Comparison of ENCODE assay signal across 18 mouse cellular contexts in the genomic region with DNA sequence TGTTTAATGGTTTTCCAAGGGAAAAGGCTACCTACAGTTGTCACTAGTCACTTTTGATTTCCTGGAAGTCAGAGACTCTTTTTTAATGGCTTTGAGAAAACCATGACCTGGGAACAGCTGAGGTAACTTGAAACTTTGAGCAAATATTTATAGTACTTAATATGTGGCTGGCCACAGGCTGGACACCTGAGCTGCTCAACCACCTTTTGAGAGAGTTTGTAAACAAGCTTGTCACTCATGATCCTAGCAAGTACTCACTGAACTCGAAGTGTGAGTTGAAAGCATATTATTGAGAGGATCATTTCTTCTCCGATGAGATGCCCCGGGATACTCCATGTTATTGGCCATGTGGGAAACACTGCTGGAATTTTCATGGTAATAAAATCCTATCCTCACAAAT.
DNase-seq lines count a peak whose midpoint lies in the region; ATAC-seq and TF ChIP-seq lines count a peak whose summit lies in the region.
"Had no signal": no experiment of that assay in that cellular context is flagged by ENCODE, and none has a peak within 500 bp of the region (broad histone marks: within the 10 kb centered on the region; RNA-seq: fewer than 3 reads in every experiment).

No protein-coding gene starts in this region.

- TF ChIP-seq CTCF in liver, adult 2 months (IDR thresholded peaks at IDR 0.05; ENCODE audit: low read depth, low read length): no peak
- no peak for TF ChIP-seq CTCF in lung, postnatal 0 days (IDR thresholded peaks at IDR 0.05)

- H3K27ac ChIP-seq in liver, adult 2 months (replicated peaks; ENCODE audit: insufficient read depth, low read depth, low read length): no peak overlapping the region
- no peak overlapping the region for H3K27ac ChIP-seq in liver, embryonic 11.5 days (ENCODE audit: low read depth, low read length)
- no peak overlapping the region for H3K27ac ChIP-seq in lung, postnatal 0 days (ENCODE audit: low read length)
- no peak overlapping the region for H3K27ac ChIP-seq in midbrain, embryonic 10.5 days (replicated peaks)
- H3K27ac ChIP-seq: forebrain, embryonic 13.5 days; heart, embryonic 10.5 days; hindbrain, embryonic 13.5 days; hindbrain, postnatal 0 days had no signal

- no peak for ATAC-seq in liver, embryonic 11.5 days (replicated peaks; ENCODE audit: low FRiP score)
- peak; percentile 37; the same call in 1 of the 2 replicates for ATAC-seq in lung, postnatal 0 days
- ATAC-seq: forebrain, embryonic 13.5 days; forebrain, postnatal 0 days; hindbrain, postnatal 0 days had no signal

- no peak overlapping the region for H3K4me2 ChIP-seq in liver, embryonic 11.5 days
- H3K4me2 ChIP-seq in lung, postnatal 0 days (replicated peaks; ENCODE audit: low read depth, low read length): no peak overlapping the region
- H3K4me2 ChIP-seq: forebrain, embryonic 13.5 days; hindbrain, embryonic 13.5 days had no signal

- DNase-seq in gastrocnemius, adult 18-20 months (ENCODE audit: low spot score): peak; percentile 57
- no peak for DNase-seq in gastrocnemius, postnatal 10 days
- DNase-seq in liver, adult 2 months (ENCODE audit: extremely low read depth, low read depth, low spot score): peak; percentile 47
- no peak for DNase-seq in liver, embryonic 11.5 days (ENCODE audit: low spot score)
- peak; percentile 58 for DNase-seq in lung, postnatal 0 days (ENCODE audit: low spot score)
- no peak for DNase-seq in lung, postnatal 10 days
- no peak for DNase-seq in midbrain, embryonic 10.5 days (ENCODE audit: low spot score)
- DNase-seq: adrenal gland, postnatal 14 days; cerebellum, adult 11-12 months; cerebellum, adult 9-10 months; cerebellum, postnatal 25 days; forebrain, postnatal 0 days; heart, adult 18-20 months; heart, postnatal 10 days had no signal

- H3K36me3 ChIP-seq in liver, adult 2 months (ENCODE audit: control insufficient read depth, insufficient read depth, low read length): no peaks in the 10 kb centered on the region
- H3K36me3 ChIP-seq in liver, embryonic 11.5 days (ENCODE audit: control insufficient read depth, insufficient read depth, low read length): no peaks in the 10 kb centered on the region
- H3K36me3 ChIP-seq in lung, postnatal 0 days (ENCODE audit: insufficient read depth, low read length): no peaks in the 10 kb centered on the region
- no peaks in the 10 kb centered on the region for H3K36me3 ChIP-seq in midbrain, embryonic 10.5 days
- H3K36me3 ChIP-seq: heart, embryonic 10.5 days; hindbrain, embryonic 13.5 days had no signal

- TF ChIP-seq POLR2A in liver, adult 2 months (IDR thresholded peaks at IDR 0.05; ENCODE audit: extremely low read depth, insufficient read depth, low read length): no peak

- no peak overlapping the region for H3K4me3 ChIP-seq in liver, adult 2 months (ENCODE audit: insufficient read depth, low read depth, low read length)
- no peak overlapping the region for H3K4me3 ChIP-seq in liver, embryonic 11.5 days (ENCODE audit: low read depth, low read length)
- no peak overlapping the region for H3K4me3 ChIP-seq in lung, postnatal 0 days (ENCODE audit: low read depth, low read length)
- no peak overlapping the region for H3K4me3 ChIP-seq in midbrain, embryonic 10.5 days
- H3K4me3 ChIP-seq: forebrain, embryonic 13.5 days; heart, embryonic 10.5 days; hindbrain, embryonic 13.5 days had no signal

- H3K9me3 ChIP-seq in liver, embryonic 11.5 days (ENCODE audit: control insufficient read depth, low read length): no peaks in the 10 kb centered on the region
- H3K9me3 ChIP-seq in lung, postnatal 0 days (ENCODE audit: low read length): no peaks in the 10 kb centered on the region
- no peaks in the 10 kb centered on the region for H3K9me3 ChIP-seq in midbrain, embryonic 10.5 days (replicated peaks)
- H3K9me3 ChIP-seq: forebrain, embryonic 13.5 days; heart, embryonic 10.5 days; hindbrain, embryonic 13.5 days had no signal

- no peaks in the 10 kb centered on the region for H3K4me1 ChIP-seq in liver, adult 2 months (ENCODE audit: control insufficient read depth, insufficient read depth, low read length)
- no peaks in the 10 kb centered on the region for H3K4me1 ChIP-seq in liver, embryonic 11.5 days (replicated peaks; ENCODE audit: control insufficient read depth, insufficient read depth, low read length)
- no peaks in the 10 kb centered on the region for H3K4me1 ChIP-seq in lung, postnatal 0 days (ENCODE audit: insufficient read depth, low read depth, low read length)
- no peaks in the 10 kb centered on the region for H3K4me1 ChIP-seq in midbrain, embryonic 10.5 days
- H3K4me1 ChIP-seq: forebrain, embryonic 13.5 days; heart, embryonic 10.5 days; hindbrain, embryonic 13.5 days had no signal

- 40% methylated on average over 3 of the region's 3 CpGs for WGBS in liver, adult 2 months
- WGBS in liver, embryonic 11.5 days: 74% methylated on average over 3 of the region's 3 CpGs
- 42% methylated on average over 3 of the region's 3 CpGs for WGBS in lung, postnatal 0 days
- WGBS in midbrain, embryonic 10.5 days: 86% methylated on average over 3 of the region's 3 CpGs

- no peak overlapping the region for H3K9ac ChIP-seq in liver, adult 2 months (ENCODE audit: low read depth, low read length)
- H3K9ac ChIP-seq in liver, embryonic 11.5 days (ENCODE audit: low read depth, low read length): no peak overlapping the region
- no peak overlapping the region for H3K9ac ChIP-seq in lung, postnatal 0 days (replicated peaks; ENCODE audit: low read depth)
- H3K9ac ChIP-seq: forebrain, embryonic 13.5 days; forebrain, postnatal 0 days; hindbrain, embryonic 13.5 days had no signal

- no peaks in the 10 kb centered on the region for H3K79me2 ChIP-seq in liver, adult 2 months (ENCODE audit: control insufficient read depth, insufficient read depth, low read length)

- no peak for TF ChIP-seq EP300 in lung, postnatal 0 days (IDR thresholded peaks at IDR 0.05)

- no peaks in the 10 kb centered on the region for H3K27me3 ChIP-seq in liver, adult 2 months (ENCODE audit: control insufficient read depth, insufficient read depth, low read length)
- H3K27me3 ChIP-seq in liver, embryonic 11.5 days (replicated peaks; ENCODE audit: control insufficient read depth, insufficient read depth, low read length): no peaks in the 10 kb centered on the region
- no peaks in the 10 kb centered on the region for H3K27me3 ChIP-seq in lung, postnatal 0 days (replicated peaks; ENCODE audit: insufficient read depth, low read length)
- H3K27me3 ChIP-seq in midbrain, embryonic 10.5 days (ENCODE audit: low read depth, poor library complexity, severe bottlenecking): no peaks in the 10 kb centered on the region
- H3K27me3 ChIP-seq: forebrain, embryonic 13.5 days; hindbrain, embryonic 13.5 days had no signal

Comparison
In these comparisons a context has a peak if more than half of its experiments do, and no peak if none do; other contexts are left out.
1. DNase-seq: peak in gastrocnemius, adult 18-20 months (single experiment), liver, adult 2 months (single experiment) and lung, postnatal 0 days (single experiment); none in gastrocnemius, postnatal 10 days (single experiment), liver, embryonic 11.5 days (single experiment), lung, postnatal 10 days (single experiment) and midbrain, embryonic 10.5 days (single experiment).